Mouse (Mus musculus): ENCODE measurements around the gene Pilrb1.

- TF ChIP-seq POLR2A (IDR thresholded peaks at IDR 0.05; ENCODE audit: control insufficient read depth, extremely low read depth, insufficient read depth, low read length, poor library complexity) = no peak
- TF ChIP-seq CTCF (IDR thresholded peaks at IDR 0.05; ENCODE audit: borderline replicate concordance, control insufficient read depth, extremely low read depth, insufficient read depth, low read length, poor library complexity) = no peak
Measured at GRCm38 (mm10) chr5:137882922-137883321, 25.0 kb upstream of the Pilrb1 start.
